Mouse (Mus musculus) thymus, postnatal 14 days (tissue): ENCODE results near the gene Thyn1.

Experiments used
- DNase-seq: peaks from one replicate; pipeline ENCODE4 v3.0.0; 2021

Gene Thyn1

GRCm38 (mm10) chr9:26999461-27000395 is at the start of gene Thyn1, which contains the start of gene Acad8:
Gene Thyn1, plus strand, starts transcription at chr9:26999710.
Gene Acad8, minus strand, starts transcription at chr9:26999566.
- peak; percentile 94 for DNase-seq

DNA sequence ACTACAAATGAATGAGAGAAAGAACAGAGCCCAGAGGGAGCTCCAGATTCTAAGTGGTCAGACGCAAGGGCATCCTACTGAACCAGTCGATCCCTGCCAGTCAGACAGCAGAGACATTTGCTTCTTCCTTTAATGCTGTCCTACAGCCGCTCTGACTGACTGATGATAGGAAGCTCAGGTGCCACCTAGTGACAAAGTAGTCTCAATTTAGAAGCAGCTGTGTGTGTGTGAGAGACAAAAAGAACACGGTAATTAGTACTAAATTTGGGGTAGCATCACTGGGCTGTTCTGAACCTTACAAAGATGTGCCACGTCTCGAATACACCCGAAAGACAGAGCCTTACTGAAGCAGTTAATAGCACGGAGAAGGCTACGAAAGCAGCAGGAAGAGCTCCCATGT is 21.8 kb upstream of the Thyn1 start:
- no peak for DNase-seq

- no peak for DNase-seq
These were observed 20.7 kb upstream of the Thyn1 start for GRCm38 (mm10) chr9:26978776-26979175.

- no peak for DNase-seq
These were observed 14.4 kb upstream of the Thyn1 start for GRCm38 (mm10) chr9:26985090-26985613.

GRCm38 (mm10) chr9:26985668-26986277 is 13.7 kb upstream of the Thyn1 start:
- no peak for DNase-seq

- DNase-seq, result no peak
These were observed 9.3 kb upstream of the Thyn1 start for GRCm38 (mm10) chr9:26990181-26990580.

DNA sequence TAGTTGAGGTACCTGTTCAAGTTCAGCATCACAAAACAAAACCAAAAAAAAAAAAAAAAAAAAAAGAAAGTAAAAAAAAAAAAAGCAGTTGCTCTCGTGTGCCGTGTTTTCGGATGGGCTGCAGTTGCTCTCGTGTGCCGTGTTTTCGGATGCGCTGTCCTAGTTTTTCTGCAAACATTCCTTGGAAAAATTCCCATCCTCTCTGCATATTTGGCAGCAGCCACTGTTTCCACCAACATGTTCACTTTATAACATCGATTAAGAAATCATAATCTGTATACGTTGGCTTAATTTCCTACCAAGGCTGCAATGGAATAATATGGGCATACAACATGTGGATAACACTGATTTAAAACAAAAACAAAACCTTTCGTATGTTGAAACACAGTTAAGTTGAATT is 6.4 kb upstream of the Thyn1 start:
- DNase-seq, result no peak

DNA sequence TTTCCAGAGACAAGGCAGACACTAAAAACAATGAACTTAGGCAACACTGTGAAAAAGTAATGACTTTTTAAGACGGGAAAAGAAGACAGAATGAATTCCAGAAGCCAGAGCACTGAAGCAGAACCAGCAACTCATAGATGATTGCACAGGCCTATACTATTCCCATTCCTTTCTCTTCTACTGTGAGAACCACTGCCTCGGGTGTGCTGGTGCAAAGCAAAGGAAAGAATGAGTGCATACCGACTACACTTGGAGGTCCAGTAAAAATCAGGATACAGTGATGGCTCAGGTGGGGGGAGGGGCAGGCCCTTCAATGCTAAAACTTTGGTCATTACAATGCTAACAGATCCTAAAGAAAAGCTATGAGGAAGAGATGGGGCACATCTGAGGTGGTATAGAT is 5.6 kb upstream of the Thyn1 start:
- DNase-seq, result no peak

DNA sequence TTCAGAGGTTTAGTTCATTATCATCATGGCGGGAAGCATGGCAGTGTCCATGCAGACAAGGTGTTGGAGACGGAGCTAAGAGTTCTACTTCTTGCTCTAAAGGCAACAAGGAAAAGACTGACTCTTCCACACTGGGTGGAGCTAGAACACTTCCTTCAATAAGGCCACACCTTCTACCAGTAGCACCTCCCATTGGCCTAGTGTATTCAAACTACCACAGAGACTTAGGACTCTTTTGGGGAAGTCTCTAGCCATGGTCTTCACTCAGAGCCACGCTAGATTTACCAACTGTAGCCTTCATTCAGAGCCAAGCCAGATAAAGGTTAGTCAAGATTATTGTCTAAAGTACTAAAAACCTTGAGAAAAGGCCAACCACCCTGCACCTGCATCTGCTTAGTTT is 2.4 kb upstream of the Thyn1 start:
- no peak for DNase-seq

GRCm38 (mm10) chr9:26997501-26997900 is 2.0 kb upstream of the Thyn1 start:
- DNase-seq, result no peak

- DNase-seq, result no peak
These were observed 645 bp upstream of the Thyn1 start for GRCm38 (mm10) chr9:26998669-26999460.

DNA sequence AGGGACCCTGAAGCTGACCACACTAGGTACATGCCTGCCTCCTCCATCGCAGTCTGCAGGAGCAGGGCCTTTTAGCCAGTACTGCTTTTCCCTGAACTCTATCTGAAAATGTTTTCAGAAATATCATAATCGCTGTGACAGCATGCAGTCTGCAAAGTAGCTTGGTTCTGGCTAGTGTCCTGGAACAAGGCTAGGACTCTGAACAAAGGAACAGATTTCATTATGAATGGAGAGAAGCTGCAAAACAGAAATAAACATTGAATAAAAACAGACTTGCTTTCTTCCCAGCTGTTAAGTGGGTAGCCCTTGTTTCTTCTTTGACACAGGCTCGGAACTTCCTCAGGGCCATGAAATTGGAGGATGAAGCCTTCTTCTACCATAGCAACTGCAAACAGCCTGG is 5.7 kb downstream of the Thyn1 start:
- DNase-seq, result no peak

GRCm38 (mm10) chr9:27005933-27006332 is 6.4 kb downstream of the Thyn1 start:
- DNase-seq, result no peak

GRCm38 (mm10) chr9:27006866-27007265 is 7.4 kb downstream of the Thyn1 start:
- no peak for DNase-seq

- DNase-seq, result no peak
These were observed 9.7 kb downstream of the Thyn1 start for GRCm38 (mm10) chr9:27009231-27009630.

- DNase-seq, result no peak
These were observed 12.1 kb downstream of the Thyn1 start for GRCm38 (mm10) chr9:27011572-27011971.

- no peak for DNase-seq
These were observed 19.5 kb downstream of the Thyn1 start for GRCm38 (mm10) chr9:27018961-27019360.

- no peak for DNase-seq
These were observed 24.2 kb downstream of the Thyn1 start for GRCm38 (mm10) chr9:27023681-27024080.

DNA sequence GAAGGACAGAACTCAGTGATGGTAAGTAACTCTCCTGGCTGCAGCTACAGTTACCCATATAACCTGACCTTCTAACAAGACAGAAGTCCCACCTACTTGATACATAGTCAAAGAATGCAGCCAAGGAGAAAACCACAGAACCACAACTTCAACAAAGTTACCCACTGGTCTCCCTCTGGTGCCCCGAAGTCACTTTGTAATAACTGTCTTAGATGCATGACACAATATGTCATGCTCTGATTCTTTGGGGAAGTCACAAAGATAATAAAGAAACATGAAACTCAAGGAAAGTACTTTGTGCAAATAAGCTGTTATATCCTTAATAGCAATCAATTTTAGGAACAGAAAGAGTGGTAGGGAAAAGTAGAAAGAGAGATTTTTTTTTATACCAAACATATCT is 27.2 kb downstream of the Thyn1 start:
- DNase-seq, result no peak

DNA sequence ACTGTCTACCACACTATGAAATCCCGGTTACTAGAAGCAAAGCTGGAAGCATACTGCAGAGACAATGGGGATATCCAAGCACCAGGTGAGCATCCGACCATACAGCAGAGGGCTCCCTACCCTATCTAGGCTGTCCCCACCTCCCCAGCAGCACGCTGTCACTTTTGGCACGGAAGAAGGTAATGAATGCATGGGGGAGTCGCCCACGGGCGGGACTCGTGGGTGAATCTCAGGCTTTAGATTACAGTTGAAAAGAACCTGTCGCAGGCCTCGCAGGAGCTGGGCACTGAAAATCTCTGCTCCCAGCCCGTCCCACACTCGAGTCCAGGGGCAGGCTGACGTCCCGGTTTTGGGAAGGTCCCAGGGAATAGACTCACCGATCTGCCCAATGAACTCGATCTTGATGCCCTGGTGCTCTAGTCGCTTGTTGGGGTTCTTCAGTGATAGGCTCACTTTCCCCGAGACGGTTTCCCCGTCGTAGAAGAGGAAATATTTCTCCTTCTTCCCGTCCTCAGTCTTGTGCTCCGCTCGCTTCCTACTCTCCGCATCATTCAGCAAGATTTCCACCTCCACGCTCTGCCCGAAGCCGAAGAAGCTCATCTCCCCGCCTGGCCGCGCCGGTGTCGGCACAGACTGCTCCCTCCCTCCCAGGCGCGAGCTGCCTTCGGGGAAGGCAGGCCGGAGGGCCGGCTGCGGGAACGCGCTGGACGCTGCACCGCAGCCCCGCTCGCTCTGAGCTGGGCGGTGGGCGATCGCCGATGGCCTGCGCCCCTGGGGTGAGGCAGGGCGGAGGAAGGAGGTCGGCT is 29.7 kb downstream of the Thyn1 start:
- peak; percentile 77 for DNase-seq

DNA sequence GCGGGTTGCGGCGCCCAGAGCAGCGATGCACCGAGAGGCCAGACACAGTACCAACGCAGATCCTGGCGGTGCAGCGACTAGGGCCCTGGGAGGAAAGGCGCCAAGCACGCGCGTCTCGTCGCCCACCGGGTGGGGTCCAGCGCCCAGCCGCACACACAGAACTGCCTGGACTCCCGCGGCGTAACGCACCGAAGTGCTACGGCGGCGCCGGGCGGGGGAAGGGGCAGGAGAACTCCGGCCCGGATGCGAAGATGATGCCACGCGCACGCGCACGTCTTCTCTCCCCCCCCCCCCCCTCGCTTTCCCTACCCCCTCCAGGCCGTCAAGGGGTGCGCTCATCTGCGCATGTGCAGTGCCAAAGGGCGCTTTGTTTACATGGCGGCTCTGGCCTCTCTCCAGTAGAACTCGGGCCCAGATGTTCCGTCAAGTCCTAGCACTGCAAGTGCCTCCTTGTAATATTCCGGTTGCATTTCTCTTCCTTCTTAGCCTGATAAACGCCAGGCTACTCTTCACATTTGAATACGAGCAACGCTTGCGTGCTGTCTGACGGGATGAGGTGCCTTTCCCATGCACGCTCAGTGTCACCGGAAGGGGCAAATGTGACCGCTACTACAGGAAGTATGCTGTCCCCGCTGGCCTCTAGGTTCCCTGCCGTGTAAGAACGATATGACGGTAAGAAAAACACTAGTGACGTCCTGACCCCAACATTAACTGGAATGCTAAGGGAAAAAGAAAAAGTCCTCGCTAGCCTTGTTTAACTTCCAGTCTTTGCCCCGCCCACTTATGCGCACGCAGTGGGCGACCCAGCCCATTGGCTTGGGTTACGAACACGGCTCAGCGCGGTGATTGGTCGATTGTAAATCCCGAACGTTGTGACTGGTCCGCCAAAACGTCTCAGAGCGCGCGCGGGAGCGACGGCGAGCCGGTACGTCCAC is 30.6 kb downstream of the Thyn1 start, which contains the start of the genes Vps26b and Ncapd3:
Gene Vps26b (minus strand): TSS at position 238 of the 935 bp plus-strand sequence.
Gene Ncapd3 (plus strand): TSS at position 348 of the 935 bp plus-strand sequence.
- DNase-seq, result peak; percentile 96
